Mouse (Mus musculus) small intestine, adult 2 months (tissue): Measurements from ENCODE around the gene Trim40.

Source experiments
- CTCF ChIP-seq: fragments of 200-500 bp; IDR thresholded peaks from 2 replicates; pipeline ENCODE4 v1.5.1; 2012; ENCODE audit warnings: low read depth, mild to moderate bottlenecking, control low read depth, inconsistent platforms, low read length, moderate library complexity, mixed read lengths; ENCODE audit not compliant: insufficient replicate concordance, insufficient read length; ENCODE audit errors: extremely low read depth
- POLR2A ChIP-seq: fragments of 200-500 bp; IDR thresholded peaks from 2 replicates; pipeline ENCODE4 v1.6.1; 2012; ENCODE audit warnings: low read depth, mild to moderate bottlenecking, control low read depth, inconsistent platforms, low read length, moderate library complexity

- TF ChIP-seq CTCF (no peak), POLR2A (no peak)
Measured at GRCm38 (mm10) chr17:36914108-36914507, 24.2 kb upstream of the Trim40 start.
